Mouse (Mus musculus): ENCODE measurements around the gene 1700001O22Rik.

The 1700001O22Rik gene

GRCm38 (mm10) chr2:30753219-30753618 is 50.2 kb downstream of the 1700001O22Rik start:
- DNase-seq (ENCODE audit: low spot score) = no peak

GRCm38 (mm10) chr2:30752471-30752870 is 51.0 kb downstream of the 1700001O22Rik start:
- no peak for DNase-seq (ENCODE audit: low spot score)

DNA sequence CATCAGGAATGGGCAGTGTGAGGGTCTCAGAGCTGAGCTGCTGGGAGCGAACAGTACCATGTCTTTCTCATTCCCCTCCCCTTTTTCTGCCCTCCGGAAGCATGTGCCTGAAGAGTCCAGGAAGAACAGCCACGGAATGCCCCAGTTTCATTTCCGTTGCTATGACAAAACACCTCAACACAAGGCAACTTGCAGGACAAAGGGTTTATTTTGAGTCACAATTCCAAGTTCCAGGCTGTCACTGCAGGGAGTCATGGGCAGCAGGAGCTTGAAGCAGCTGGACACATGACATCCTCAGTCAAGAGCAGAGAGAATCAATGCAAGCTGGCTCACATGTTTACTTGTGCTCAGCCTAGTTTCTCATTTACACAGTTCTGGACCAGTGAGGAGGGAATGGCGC is 53.4 kb downstream of the 1700001O22Rik start:
- DNase-seq (ENCODE audit: low spot score) = no peak

GRCm38 (mm10) chr2:30747602-30748162 is 55.8 kb downstream of the 1700001O22Rik start:
- DNase-seq (ENCODE audit: low spot score) = no peak

Data from layer of hippocampus, adult 11-12 months (tissue).